In genomic region chr2:24638102-24638954, GRCm38 (mm10) we compare ENCODE assay signal across 13 mouse cellular contexts.
A peak's percentile ranks its signal among the peaks of the same experiment; 100 is the strongest.
DNase-seq lines count a peak whose midpoint lies in the region; ATAC-seq lines count a peak whose summit lies in the region.
"Had no signal": no experiment of that assay in that cellular context is flagged by ENCODE, and none has a peak within 500 bp of the region (broad histone marks: within the 10 kb centered on the region; RNA-seq: fewer than 3 reads in every experiment).

No protein-coding gene starts in this region.

- peaks cover 39% of the 10 kb centered on the region for H3K36me3 ChIP-seq in hindbrain, embryonic 15.5 days
- peaks cover 46% of the 10 kb centered on the region for H3K36me3 ChIP-seq in neural tube, embryonic 13.5 days
- H3K36me3 ChIP-seq: embryonic facial prominence, embryonic 12.5 days; limb, embryonic 12.5 days had no signal

- WGBS in hindbrain, embryonic 15.5 days: 54% methylated on average over 14 of the region's 14 CpGs
- WGBS in neural tube, embryonic 13.5 days: 47% methylated on average over 14 of the region's 14 CpGs

- H3K4me2 ChIP-seq in hindbrain, embryonic 15.5 days: no peak overlapping the region
- no peak overlapping the region for H3K4me2 ChIP-seq in neural tube, embryonic 13.5 days
- H3K4me2 ChIP-seq: embryonic facial prominence, embryonic 12.5 days; limb, embryonic 12.5 days had no signal

- H3K4me3 ChIP-seq in hindbrain, embryonic 15.5 days: no peak overlapping the region
- no peak overlapping the region for H3K4me3 ChIP-seq in neural tube, embryonic 13.5 days
- H3K4me3 ChIP-seq: embryonic facial prominence, embryonic 12.5 days; limb, embryonic 12.5 days; myocyte had no signal

- peak; percentile 49; the same call in 1 of the 2 replicates for ATAC-seq in hindbrain, embryonic 15.5 days (ENCODE audit: low FRiP score, low read depth)
- ATAC-seq in neural tube, embryonic 13.5 days (ENCODE audit: low read depth): 0 out of 2 replicates have a peak, but pooled peaks have one; percentile 23

- peaks cover 8% of the 10 kb centered on the region for H3K4me1 ChIP-seq in hindbrain, embryonic 15.5 days (replicated peaks)
- H3K4me1 ChIP-seq in neural tube, embryonic 13.5 days (replicated peaks): peaks cover 18% of the 10 kb centered on the region
- H3K4me1 ChIP-seq: limb, embryonic 12.5 days had no signal

- no peaks in the 10 kb centered on the region for H3K9me3 ChIP-seq in hindbrain, embryonic 15.5 days
- H3K9me3 ChIP-seq in neural tube, embryonic 13.5 days: no peaks in the 10 kb centered on the region
- H3K9me3 ChIP-seq: embryonic facial prominence, embryonic 12.5 days; limb, embryonic 12.5 days had no signal

- peak; percentile 69 for DNase-seq in heart, adult 11 months
- DNase-seq in heart, adult 8-10 months (ENCODE audit: low spot score): no peak
- peak; percentile 41 for DNase-seq in embryo, embryonic 10.5 days (ENCODE audit: low spot score)
- no peak for DNase-seq in cerebellum, adult 9-11 months
- DNase-seq in cerebellum, adult 8-10 months: no peak
- DNase-seq in ovary, postnatal 10 days (ENCODE audit: low spot score): no peak
- DNase-seq: kidney, adult 18-20 months; thymus, adult 18-20 months had no signal

- no peaks in the 10 kb centered on the region for H3K27me3 ChIP-seq in hindbrain, embryonic 15.5 days
- no peaks in the 10 kb centered on the region for H3K27me3 ChIP-seq in neural tube, embryonic 13.5 days
- H3K27me3 ChIP-seq: embryonic facial prominence, embryonic 12.5 days; limb, embryonic 12.5 days had no signal

- H3K9ac ChIP-seq in hindbrain, embryonic 15.5 days: no peak overlapping the region
- no peak overlapping the region for H3K9ac ChIP-seq in neural tube, embryonic 13.5 days
- H3K9ac ChIP-seq: embryonic facial prominence, embryonic 12.5 days; limb, embryonic 12.5 days had no signal

- peak overlapping the region; percentile 35; the same call in 1 of the 2 replicates for H3K27ac ChIP-seq in hindbrain, embryonic 15.5 days (replicated peaks)
- peak overlapping the region; percentile 25 for H3K27ac ChIP-seq in neural tube, embryonic 13.5 days (replicated peaks)
- H3K27ac ChIP-seq: embryonic facial prominence, embryonic 12.5 days; limb, embryonic 12.5 days had no signal

Comparison
In these comparisons a context has a peak if more than half of its experiments do, and no peak if none do; other contexts are left out.
1. DNase-seq: peak in heart, adult 11 months (single experiment) and embryo, embryonic 10.5 days (single experiment); none in heart, adult 8-10 months (single experiment), cerebellum, adult 9-11 months (single experiment), cerebellum, adult 8-10 months (single experiment) and ovary, postnatal 10 days (single experiment).